Mouse (Mus musculus) lung, adult 2 months (tissue): Measurements from ENCODE around the gene Sptbn4. TPM values are rescaled to one million over a fixed set of nuclear protein-coding genes. Genes with fewer than 3 reads are reported as not detected.
A peak's percentile ranks its signal among the peaks of the same experiment; 100 is the strongest.
"Not testable (repeated sequence)": the region's sequence is repeated elsewhere in the genome, so short reads cannot be mapped to it uniquely, and the experiment has no call there.

ENCODE experiments used
- DNase-seq: peaks from one replicate; pipeline ENCODE4 v3.0.0; 2022
- H3K4me1 ChIP-seq: fragments of 200-500 bp; 2 replicates; pipeline ENCODE4 v1.6.1; 2011; ENCODE audit warnings: low read length; ENCODE audit not compliant: control insufficient read depth, insufficient read depth
- H3K4me3 ChIP-seq: fragments of 200-500 bp; replicated peaks from 2 replicates; pipeline ENCODE3; 2011; ENCODE audit warnings: low read depth, mild to moderate bottlenecking, control low read depth, low read length; ENCODE audit errors: extremely low read depth
- CTCF ChIP-seq: fragments of 200-500 bp; IDR thresholded peaks from 2 replicates; pipeline ENCODE4 v1.5.1; 2011; ENCODE audit warnings: mild to moderate bottlenecking, low read length, control low read depth; ENCODE audit not compliant: insufficient read depth
- POLR2A ChIP-seq: fragments of 200-500 bp; IDR thresholded peaks from 2 replicates; pipeline ENCODE4 v1.6.1; 2011; ENCODE audit warnings: low read depth, mild to moderate bottlenecking, control low read depth, low read length, borderline replicate concordance; ENCODE audit errors: extremely low read depth
- WGBS: fragments of 180-500 bp; shearing (Covaris S2); methylation state at CpG from one replicate; pipeline ENCODE4 v1.1.7; 2018; 5-methylcytosine and 5-hydroxymethylcytosine counted together
- polyA plus RNA-seq: library from polyadenylated mRNA; depleted of rRNA; stranded (reverse); fragments of >200 nt; gene quantifications from 2 replicates; pipeline ENCODE4 v1.2.3, GENCODE M21; 2012; rRNA removed

The Sptbn4 gene
- polyA plus RNA-seq: 0.05 and 0.13 TPM in 2 replicates

DNA sequence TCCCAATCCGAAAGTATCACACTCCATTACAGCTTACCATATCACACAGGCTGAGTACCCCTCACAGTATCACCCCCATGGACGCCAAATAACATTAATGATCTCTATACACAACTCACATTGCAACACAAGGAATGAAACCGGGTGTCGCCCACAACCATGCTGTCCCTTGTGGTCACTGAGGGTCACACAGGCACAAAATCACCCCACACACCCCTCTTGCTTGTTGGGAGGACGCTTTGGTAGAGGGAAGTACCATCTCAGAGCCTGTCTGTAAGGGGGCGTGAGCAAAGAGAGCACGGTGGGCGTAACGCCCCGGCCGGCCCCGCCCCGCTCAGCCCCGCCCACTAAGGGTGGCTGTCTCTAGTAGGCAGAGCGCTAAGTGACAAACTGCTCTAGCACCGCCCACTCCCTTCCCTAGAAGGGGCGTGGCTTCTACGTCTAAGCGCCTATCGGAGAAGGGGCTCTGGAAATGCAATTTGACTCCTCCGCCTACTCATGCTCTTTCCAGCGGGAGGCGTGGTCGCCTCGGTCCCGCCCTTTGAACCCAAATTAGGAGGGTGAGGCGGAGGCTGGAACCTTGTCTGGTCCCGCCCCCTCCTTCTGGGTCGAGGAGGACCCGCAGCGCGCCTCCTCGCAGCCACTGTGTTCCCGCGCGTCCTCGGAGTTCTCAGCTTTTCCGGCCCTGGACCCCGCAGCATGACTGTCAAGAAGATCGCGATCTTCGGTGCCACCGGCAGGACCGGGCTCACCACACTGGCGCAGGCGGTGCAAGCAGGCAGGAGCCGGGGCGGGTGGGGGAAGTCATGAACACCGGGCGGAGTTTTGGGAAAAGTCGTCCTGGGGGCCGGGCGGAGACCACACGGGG, at the start of gene Sptbn4, which contains the start of gene Blvrb:
Sptbn4 (minus strand) TSS at position 268 of the 868 bp plus-strand sequence.
Blvrb (plus strand) TSS at position 560 of the 868 bp plus-strand sequence.
- Histone ChIP-seq H3K4me3 (peak within 1 kb of the TSS; percentile 88), H3K4me1 (peaks cover 9% of the 10 kb centered on the region; the same call in 1 of the 2 replicates)
- TF ChIP-seq POLR2A: peak; percentile 76; the same call in 1 of the 2 replicates
- no peak for TF ChIP-seq CTCF
- WGBS: 2% methylated on average over 54 of the region's 54 CpGs
- peak; percentile 96 for DNase-seq

DNA sequence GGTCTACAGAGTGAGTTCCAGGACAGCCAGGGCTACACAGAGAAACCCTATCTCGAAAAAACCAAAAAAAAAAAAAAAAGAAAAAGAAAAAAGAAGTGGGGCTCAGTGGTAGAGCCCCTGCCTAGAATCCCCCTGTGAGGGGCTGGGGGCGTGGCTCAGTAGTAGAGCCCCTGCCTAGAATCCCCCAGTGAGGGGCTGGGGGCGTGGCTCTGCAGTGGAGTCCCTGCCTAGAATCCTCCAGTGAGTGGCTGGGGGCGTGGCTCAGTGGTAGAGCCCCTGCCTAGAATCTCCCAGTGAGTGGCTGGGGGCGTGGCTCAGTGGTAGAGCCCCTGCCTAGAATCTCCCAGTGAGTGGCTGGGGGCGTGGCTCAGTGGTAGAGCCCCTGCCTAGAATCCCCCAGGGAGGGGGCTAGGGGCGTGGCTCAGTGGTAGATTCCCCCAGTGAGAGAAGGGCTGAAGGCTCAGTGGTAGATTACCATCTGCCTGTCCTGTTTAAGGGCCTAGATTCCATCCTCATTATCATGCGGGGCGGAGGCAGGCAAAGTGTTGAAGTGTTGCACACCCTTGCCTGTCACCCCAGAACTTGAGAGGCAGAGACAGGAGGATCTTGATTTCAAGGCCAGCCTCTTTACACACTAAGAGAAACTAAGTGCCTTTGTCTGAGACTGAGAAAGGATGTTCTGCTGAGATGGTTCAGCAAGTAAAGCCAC, 47.3 kb upstream of the Sptbn4 start:
- peaks cover 11% of the 10 kb centered on the region for H3K4me1 ChIP-seq
- not testable (repeated sequence) for H3K4me3 ChIP-seq, DNase-seq
- WGBS: 92% methylated on average over 8 of the region's 9 CpGs

DNA sequence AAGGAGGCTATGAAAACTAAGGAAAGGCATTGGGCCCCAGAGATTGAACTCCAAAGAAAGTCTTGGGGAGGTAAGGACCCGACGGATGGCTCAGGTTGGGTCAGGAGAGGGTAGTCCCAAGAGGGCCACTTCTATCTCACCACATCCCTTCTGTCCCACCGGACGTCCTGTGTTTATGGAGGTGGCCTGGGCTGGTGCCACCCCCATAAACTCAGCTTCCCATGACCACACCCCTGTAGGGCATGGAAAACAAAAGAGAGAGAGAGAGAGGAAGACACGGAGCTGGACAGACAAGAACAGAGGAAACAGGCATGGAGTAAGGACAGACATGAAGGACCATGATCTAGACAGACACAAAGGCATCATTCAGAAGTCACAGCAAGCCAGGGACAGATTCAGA, 46.0 kb upstream of the Sptbn4 start:
- TF ChIP-seq CTCF: no peak
- TF ChIP-seq POLR2A: no peak
- WGBS: 46% methylated on average over 5 of the region's 5 CpGs
- Histone ChIP-seq H3K4me3 (no peak overlapping the region), H3K4me1 (peaks cover 18% of the 10 kb centered on the region)
- no peak for DNase-seq

DNA sequence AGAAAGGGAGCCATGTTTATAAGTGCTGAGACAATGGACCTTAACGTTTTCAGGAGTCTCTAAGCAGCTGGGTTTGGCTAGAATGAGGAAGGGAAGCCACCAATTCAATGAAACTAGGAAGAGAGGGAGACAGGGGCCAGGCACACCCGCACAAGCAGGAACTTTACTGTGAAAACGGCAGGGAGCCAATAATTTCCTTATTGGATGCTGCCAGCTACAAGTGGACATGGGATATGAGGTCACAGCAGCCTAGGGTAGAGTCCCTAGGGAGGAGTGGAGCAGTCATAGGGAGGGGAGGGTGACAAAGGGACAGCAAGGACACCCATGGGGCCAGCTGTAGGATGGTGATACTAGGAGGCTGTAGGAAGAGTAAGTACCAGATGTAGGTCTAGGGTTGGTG, 45.5 kb upstream of the Sptbn4 start:
- Histone ChIP-seq H3K4me1 (peaks cover 21% of the 10 kb centered on the region), H3K4me3 (no peak overlapping the region)
- no peak for DNase-seq
- WGBS: 25% methylated on average over 3 of the region's 3 CpGs
- TF ChIP-seq POLR2A (no peak), CTCF (no peak)

DNA sequence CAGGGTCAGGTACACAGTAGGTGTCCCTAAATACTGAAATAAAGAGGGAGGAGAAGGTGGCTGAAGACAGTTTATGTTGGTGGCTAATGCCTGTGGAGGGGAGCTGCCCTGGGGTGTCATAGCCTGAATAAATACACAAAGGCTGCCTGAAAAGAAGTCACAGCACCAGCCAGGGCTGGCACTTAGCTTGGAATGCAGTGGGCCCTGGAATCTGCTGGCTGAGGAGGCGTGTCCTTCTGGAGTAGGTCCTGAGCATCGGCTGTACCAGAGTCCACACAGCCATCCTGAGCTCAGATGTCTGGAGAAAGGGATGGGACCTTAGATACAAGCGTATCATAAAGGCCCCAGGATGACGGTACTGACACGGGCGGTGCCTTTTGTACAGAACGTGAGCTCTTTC, 44.4 kb upstream of the Sptbn4 start:
- 49% methylated on average over 7 of the region's 7 CpGs for WGBS
- Histone ChIP-seq H3K4me1 (peaks cover 21% of the 10 kb centered on the region), H3K4me3 (no peak overlapping the region)
- DNase-seq: peak; percentile 46
- TF ChIP-seq POLR2A (no peak), CTCF (no peak)

DNA sequence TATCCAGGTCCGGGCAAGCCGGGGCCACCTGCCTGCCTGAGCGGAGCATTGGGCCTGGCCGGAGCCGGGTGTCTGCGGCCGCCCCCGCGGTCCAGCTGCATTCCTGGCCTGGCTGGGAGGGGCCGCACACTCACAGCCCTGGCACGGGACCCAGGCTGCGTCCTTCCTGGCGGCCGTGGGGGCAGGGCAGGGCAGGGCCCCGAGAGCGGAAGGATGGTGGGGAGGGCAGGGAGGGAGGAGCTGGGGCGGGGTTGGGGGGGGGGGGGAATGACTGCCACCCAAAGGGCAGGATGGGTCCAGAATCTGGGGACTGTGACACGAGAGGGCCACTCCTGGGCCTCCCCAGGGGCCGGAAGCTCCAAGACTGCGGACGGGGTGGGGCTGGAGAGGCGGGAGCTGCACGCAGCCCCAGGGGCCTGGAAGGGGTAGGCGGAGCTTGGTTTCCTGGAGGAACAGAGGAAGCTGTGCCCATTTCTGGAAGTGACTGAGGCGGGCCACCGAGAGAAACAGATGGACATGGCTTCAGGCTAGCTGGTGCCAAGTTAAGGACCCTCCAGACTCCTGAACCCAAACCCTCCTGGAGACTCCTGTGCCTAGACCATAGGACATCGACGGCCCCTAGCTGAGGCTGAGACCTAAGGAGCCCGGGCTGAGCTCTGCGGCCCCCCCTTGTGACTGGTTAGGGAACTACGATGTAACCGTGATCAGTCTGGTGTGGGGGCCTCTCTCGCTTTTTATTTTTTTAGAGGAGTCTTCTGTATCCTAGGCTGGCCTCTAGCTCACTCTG, 43.2 kb upstream of the Sptbn4 start:
- peak; percentile 94 for DNase-seq
- peaks cover 21% of the 10 kb centered on the region for H3K4me1 ChIP-seq
- TF ChIP-seq POLR2A: peak; percentile 79; the same call in 1 of the 2 replicates
- TF ChIP-seq CTCF: peak; percentile 46
- under 1% methylated on average over 33 of the region's 33 CpGs for WGBS
- peak overlapping the region; percentile 54 for H3K4me3 ChIP-seq

DNA sequence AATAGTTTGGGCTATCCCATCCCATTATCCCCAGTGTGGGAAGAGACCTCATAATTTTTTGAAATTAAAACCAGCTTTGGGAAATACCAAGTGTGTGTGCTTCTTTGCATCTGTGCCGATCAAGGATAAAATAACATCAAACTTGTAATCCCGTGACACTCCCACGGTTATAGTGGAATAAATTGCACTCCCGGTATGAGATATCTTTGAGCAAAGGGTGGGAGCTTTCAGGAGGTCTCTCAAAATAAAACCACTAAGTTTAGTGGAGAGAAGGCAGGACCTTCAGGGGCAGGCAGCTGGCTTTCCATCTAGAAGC, 42.7 kb upstream of the Sptbn4 start:
- Histone ChIP-seq H3K4me1 (peaks cover 21% of the 10 kb centered on the region), H3K4me3 (peak overlapping the region; percentile 39)
- 11% methylated on average over 4 of the region's 4 CpGs for WGBS
- no peak for DNase-seq
- TF ChIP-seq CTCF (no peak), POLR2A (no peak)

DNA sequence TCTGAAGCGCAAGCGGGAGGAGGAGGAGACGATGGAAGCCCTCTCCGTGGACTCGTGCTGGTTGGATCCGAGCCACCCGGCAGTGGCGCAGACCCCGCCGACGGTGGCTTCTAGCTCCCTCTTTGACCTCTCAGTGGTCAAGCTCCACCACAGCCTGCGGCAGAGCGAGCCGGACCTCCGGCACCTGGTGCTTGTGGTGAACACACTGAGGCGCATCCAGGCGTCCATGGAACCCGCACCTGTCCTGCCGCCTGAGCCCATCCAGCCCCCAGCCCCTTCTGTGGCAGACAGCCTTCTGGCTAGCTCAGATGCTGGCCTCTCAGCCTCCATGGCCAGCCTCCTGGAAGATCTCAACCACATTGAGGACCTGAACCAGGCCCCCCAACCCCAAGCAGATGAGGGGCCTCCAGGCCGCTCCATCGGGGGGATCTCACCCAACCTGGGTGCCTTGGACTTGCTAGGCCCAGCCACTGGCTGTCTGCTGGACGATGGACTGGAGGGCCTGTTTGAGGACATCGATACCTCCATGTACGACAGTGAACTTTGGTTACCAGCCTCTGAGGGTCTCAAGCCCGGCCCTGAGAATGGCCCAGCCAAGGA, 41.9 kb upstream of the Sptbn4 start:
- no peak for TF ChIP-seq POLR2A
- TF ChIP-seq CTCF: no peak
- H3K4me3 ChIP-seq: no peak overlapping the region
- H3K4me1 ChIP-seq: peaks cover 21% of the 10 kb centered on the region
- no peak for DNase-seq
- 87% methylated on average over 25 of the region's 25 CpGs for WGBS

DNA sequence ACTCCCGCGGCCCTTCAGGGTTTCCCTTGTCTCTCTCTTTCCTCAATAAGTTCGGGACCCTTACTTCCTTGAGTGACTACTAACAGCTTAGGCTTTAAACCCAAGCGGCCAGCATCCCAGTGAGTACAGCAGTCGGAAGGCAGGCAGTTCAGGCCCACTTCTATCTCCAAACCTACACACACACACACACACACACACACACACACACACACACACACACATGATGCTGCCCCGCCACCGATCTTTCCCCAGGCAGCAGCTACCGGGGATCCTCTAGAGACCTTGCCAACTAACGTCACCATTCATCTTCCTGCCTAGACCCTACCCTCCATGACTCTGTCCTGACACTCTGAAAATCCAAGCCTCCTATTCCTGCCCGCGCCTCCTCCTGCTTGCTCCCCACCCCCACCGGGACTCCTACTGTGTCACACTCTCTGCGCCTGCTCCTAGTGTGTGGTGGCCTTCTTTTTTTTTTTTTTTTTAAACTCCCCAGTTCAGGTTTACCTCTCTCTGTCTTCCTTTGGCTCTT, 40.3 kb upstream of the Sptbn4 start:
- peak overlapping the region; percentile 83 for H3K4me3 ChIP-seq
- H3K4me1 ChIP-seq: peaks cover 21% of the 10 kb centered on the region
- peak; percentile 60 for DNase-seq
- TF ChIP-seq CTCF: no peak
- TF ChIP-seq POLR2A: no peak
- WGBS: under 1% methylated on average over 13 of the region's 13 CpGs
